Mouse (Mus musculus) kidney, postnatal 0 days (tissue): Measurements from ENCODE around the gene Fgfr2. TPM values are rescaled to one million over a fixed set of nuclear protein-coding genes. Genes with fewer than 3 reads are reported as not detected.

Experiments used
- ATAC-seq: fragments of 200-750 bp; cut with Nextera tagmentation; replicated peaks from 2 replicates; pipeline ENCODE4 v1.8.0; 2017; ENCODE audit warnings: low read depth, moderate number of reproducible peaks, moderate TSS enrichment, moderate library complexity; ENCODE audit not compliant: low FRiP score
- DNase-seq: peaks from one replicate; pipeline ENCODE4 v3.0.0-alpha.2; 2016; ENCODE audit warnings: low spot score
- H3K27ac ChIP-seq: fragments of 300-500 bp; sonication (generic); 2 replicates; pipeline ENCODE4 v1.5.1; 2014; ENCODE audit warnings: mild to moderate bottlenecking
- H3K27me3 ChIP-seq: fragments of 300-500 bp; sonication (generic); 2 replicates; pipeline ENCODE4 v1.6.1; 2014; ENCODE audit warnings: low read length, mixed read lengths; ENCODE audit not compliant: insufficient read depth
- H3K36me3 ChIP-seq: fragments of 300-500 bp; sonication (generic); 2 replicates; pipeline ENCODE4 v1.6.1; 2014; ENCODE audit warnings: low read length, mixed read lengths; ENCODE audit not compliant: insufficient read depth
- H3K4me1 ChIP-seq: fragments of 300-500 bp; sonication (generic); replicated peaks from 2 replicates; pipeline ENCODE4 v1.6.1; 2014; ENCODE audit warnings: antibody characterized with exemption, low read length, mixed read lengths; ENCODE audit not compliant: insufficient read depth
- H3K4me2 ChIP-seq: fragments of 300-500 bp; sonication (generic); 2 replicates; pipeline ENCODE4 v1.6.1; 2014; ENCODE audit warnings: mild to moderate bottlenecking, low read length, moderate library complexity, mixed read lengths
- H3K4me3 ChIP-seq: fragments of 300-500 bp; sonication (generic); replicated peaks from 2 replicates; pipeline ENCODE4 v1.5.1; 2014; ENCODE audit warnings: low read depth, low read length
- H3K9ac ChIP-seq: fragments of 300-500 bp; sonication (generic); 2 replicates; pipeline ENCODE4 v1.6.1; 2014; ENCODE audit warnings: low read depth, low read length
- H3K9me3 ChIP-seq: fragments of 300-500 bp; sonication (generic); replicated peaks from 2 replicates; pipeline ENCODE4 v1.6.1; 2016; ENCODE audit warnings: low read length, inconsistent platforms, mixed read lengths
- CTCF ChIP-seq: IDR thresholded peaks from 2 replicates; pipeline ENCODE4 v1.5.1; 2016; ENCODE audit warnings: antibody characterized with exemption, low read depth, mild to moderate bottlenecking, moderate library complexity
- WGBS: fragments of 180-500 bp; shearing (Covaris S2); extraction: QIAGEN DNeasy Blood & Tissue Kit; methylation state at CpG from one replicate; pipeline ENCODE4 v1.1.7; 2014; 5-methylcytosine and 5-hydroxymethylcytosine counted together
- polyA plus RNA-seq: library from polyadenylated mRNA; unstranded; fragments of >200 nt; fragmentation: Nextera tagmentation; extraction: Ambion mirVana; gene quantifications from 2 replicates; pipeline ENCODE4 v1.2.1, GENCODE M21; 2015

Fgfr2 gene
- polyA plus RNA-seq, 1 experiment from 2014 or later: 79.8 TPM

GRCm38 (mm10) chr7:130886246-130886645, 2236.9 kb downstream of the Fgfr2 start:
- 57% methylated on average over 3 of the region's 3 CpGs for WGBS
- no peak for TF ChIP-seq CTCF
- H3K4me2 ChIP-seq: no peak overlapping the region
- H3K27ac ChIP-seq: no peak overlapping the region
- H3K4me3 ChIP-seq: no peak overlapping the region
- peaks cover 25% of the 10 kb centered on the region for H3K36me3 ChIP-seq
- ATAC-seq (no peak), DNase-seq (no peak)
- no peaks in the 10 kb centered on the region for H3K4me1 ChIP-seq
- no peak overlapping the region for H3K9ac ChIP-seq
- H3K9me3 ChIP-seq: no peaks in the 10 kb centered on the region
- no peaks in the 10 kb centered on the region for H3K27me3 ChIP-seq

- DNase-seq: no peak
- no peak overlapping the region for H3K4me3 ChIP-seq
Measured at GRCm38 (mm10) chr7:130884161-130884560, 2239.0 kb downstream of the Fgfr2 start.

GRCm38 (mm10) chr7:130867256-130867655, 2255.9 kb downstream of the Fgfr2 start:
- H3K27me3 ChIP-seq: no peaks in the 10 kb centered on the region
- no peaks in the 10 kb centered on the region for H3K9me3 ChIP-seq
- no peak overlapping the region for H3K9ac ChIP-seq
- H3K4me3 ChIP-seq: peak overlapping the region; percentile 98
- WGBS: 63% methylated on average over 3 of the region's 3 CpGs
- ATAC-seq (no peak), DNase-seq (peak; percentile 12)
- H3K4me2 ChIP-seq: peak overlapping the region; percentile 71
- H3K4me1 ChIP-seq: 0 out of 2 replicates have a peak, but pooled peaks cover 2% of the 10 kb centered on the region
- no peaks in the 10 kb centered on the region for H3K36me3 ChIP-seq
- H3K27ac ChIP-seq: no peak overlapping the region
- TF ChIP-seq CTCF: no peak

More at GRCm38 (mm10) chr7:130884161-130884560, 2239.0 kb downstream of the Fgfr2 start:
- Histone ChIP-seq H3K4me2 (no peak overlapping the region), H3K27ac (no peak overlapping the region), H3K27me3 (no peaks in the 10 kb centered on the region), H3K36me3 (peaks cover 25% of the 10 kb centered on the region), H3K4me1 (no peaks in the 10 kb centered on the region), H3K9ac (no peak overlapping the region), H3K9me3 (no peaks in the 10 kb centered on the region)
- no peak for ATAC-seq
- TF ChIP-seq CTCF: no peak
- 84% methylated on average over 2 of the region's 2 CpGs for WGBS

DNA sequence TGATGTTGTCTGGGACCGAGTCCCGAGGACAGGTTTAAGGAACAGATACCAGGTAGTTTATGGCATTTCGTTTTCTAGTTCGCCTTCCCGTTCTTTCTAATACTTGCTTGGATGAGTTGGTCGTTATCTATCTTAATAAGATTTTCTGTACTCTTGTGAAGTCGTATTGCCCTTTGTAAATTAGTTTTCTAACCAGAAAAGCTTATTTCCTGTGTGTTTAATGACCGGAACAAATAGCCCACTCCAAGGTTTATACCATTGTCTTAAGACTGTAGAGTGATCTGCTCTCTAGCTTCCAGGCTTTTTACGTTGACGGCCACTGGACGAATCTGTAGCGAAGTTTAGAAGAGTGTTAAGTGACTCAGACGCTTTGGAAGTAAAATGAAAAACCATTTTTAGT, 2256.5 kb downstream of the Fgfr2 start:
- Histone ChIP-seq H3K9ac (peak overlapping the region; percentile 88), H3K27me3 (no peaks in the 10 kb centered on the region), H3K27ac (peak overlapping the region; percentile 88), H3K4me3 (peak overlapping the region; percentile 98), H3K9me3 (no peaks in the 10 kb centered on the region), H3K4me2 (peak overlapping the region; percentile 71), H3K4me1 (0 out of 2 replicates have a peak, but pooled peaks cover 2% of the 10 kb centered on the region), H3K36me3 (no peaks in the 10 kb centered on the region)
- 2% methylated on average over 13 of the region's 13 CpGs for WGBS
- TF ChIP-seq CTCF: no peak
- DNase-seq (peak; percentile 40), ATAC-seq (no peak)

DNA sequence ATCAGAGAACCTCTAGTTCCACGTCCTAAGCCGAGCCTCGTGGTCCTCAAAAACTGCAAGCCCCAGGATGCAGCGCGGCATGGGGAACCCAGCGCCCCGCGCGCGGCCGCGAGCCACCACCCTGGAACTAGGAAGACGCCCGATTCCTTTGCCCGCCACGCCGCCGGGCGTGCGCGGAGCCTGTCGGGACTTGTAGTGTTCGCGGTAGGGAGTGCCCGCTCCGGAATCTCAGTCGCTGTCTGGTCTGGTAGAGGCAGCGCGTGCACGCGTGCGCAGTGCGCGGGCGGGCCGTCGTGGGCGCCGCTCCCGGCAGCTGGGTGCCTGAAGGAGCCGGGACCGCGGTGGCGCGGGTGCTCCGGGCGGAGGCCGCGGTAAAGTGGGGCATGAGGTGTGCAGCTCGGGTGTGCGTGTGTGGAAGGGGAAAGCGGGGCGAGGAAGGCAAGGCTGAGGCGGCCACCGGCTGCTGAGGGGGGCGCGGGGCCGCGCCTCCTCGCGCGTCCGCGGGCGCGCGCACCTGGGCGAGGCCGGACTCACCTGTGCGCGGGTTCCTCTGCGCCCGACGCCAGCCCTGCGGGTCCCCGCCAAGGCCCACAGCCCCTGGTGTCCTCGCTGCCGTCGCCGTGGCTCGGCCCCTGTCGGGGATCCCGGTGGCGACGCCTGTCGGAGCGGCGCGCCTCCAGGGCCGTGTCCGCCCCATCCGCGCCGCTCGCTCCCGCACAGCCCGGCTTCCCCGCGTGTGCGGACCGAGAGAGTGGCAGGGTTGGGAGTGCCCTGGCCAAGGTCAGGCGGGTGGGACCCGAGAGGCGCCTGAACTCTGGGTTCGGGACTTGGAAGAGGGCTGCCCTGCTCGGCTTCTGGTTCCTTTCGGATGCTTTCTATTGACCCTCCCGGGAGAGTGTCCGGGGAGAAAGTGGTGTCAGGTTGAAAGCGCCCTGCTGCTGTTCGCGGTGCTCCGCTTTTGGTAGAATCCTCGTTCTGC, 2257.2 kb downstream of the Fgfr2 start, which contains the start of gene Plekha1:
Gene Plekha1 (plus strand): TSS at position 144 of the 979 bp plus-strand sequence.
- peak; percentile 97 for ATAC-seq
- H3K27me3 ChIP-seq: no peaks in the 10 kb centered on the region
- peak; percentile 98 for DNase-seq
- TF ChIP-seq CTCF: no peak
- H3K9ac ChIP-seq: peak within 1 kb of the TSS; percentile 88
- H3K4me3 ChIP-seq: peak within 1 kb of the TSS; percentile 98
- H3K9me3 ChIP-seq: no peaks in the 10 kb centered on the region
- 0 out of 2 replicates have a peak, but pooled peaks cover 2% of the 10 kb centered on the region for H3K4me1 ChIP-seq
- H3K27ac ChIP-seq: peak within 1 kb of the TSS; percentile 88
- H3K4me2 ChIP-seq: peak within 1 kb of the TSS; percentile 71
- WGBS: under 1% methylated on average over 96 of the region's 114 CpGs
- no peaks in the 10 kb centered on the region for H3K36me3 ChIP-seq

DNA sequence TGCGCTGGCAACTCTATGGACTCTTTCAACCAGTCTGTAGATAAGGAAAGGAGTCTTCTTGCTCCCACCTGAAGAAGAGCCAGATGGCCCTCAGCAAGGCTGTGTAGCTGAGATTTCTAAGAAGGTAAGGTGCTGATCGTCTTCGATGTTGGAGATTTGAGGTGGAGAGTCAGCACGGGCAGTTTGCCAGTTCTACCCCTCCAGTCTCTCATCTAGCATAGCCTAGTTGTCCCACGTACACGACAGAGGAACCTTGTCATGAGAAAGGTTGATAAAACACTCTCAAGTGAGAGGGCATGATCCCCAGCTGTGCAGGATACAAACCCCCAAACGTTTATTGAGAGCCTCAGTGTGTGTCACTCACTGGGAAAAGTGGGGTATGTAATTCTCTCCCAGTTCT, 2258.4 kb downstream of the Fgfr2 start:
- no peak overlapping the region for H3K4me2 ChIP-seq
- no peak for TF ChIP-seq CTCF
- no peak overlapping the region for H3K4me3 ChIP-seq
- DNase-seq (no peak), ATAC-seq (no peak)
- no peak overlapping the region for H3K27ac ChIP-seq
- WGBS: 77% methylated on average over 7 of the region's 7 CpGs
- H3K27me3 ChIP-seq: no peaks in the 10 kb centered on the region
- 0 out of 2 replicates have a peak, but pooled peaks cover 3% of the 10 kb centered on the region for H3K4me1 ChIP-seq
- no peaks in the 10 kb centered on the region for H3K36me3 ChIP-seq
- no peak overlapping the region for H3K9ac ChIP-seq
- no peaks in the 10 kb centered on the region for H3K9me3 ChIP-seq
